Mouse (Mus musculus): Measurements from ENCODE around the gene Pask. TPM values are rescaled to one million over a fixed set of nuclear protein-coding genes. Genes with fewer than 3 reads are reported as not detected.
"Not testable (repeated sequence)": the region's sequence is repeated elsewhere in the genome, so short reads cannot be mapped to it uniquely, and the experiment has no call there.

Gene Pask
- total RNA-seq (2021), result 10 to 100 TPM; 11.4 to 15.9 TPM
- long read RNA-seq, experiment 1, full-length matches to known transcripts, result 1 of 2 reads
- long read RNA-seq, experiment 1, partial matches to known transcripts, result 0 of 2 reads
- long read RNA-seq, experiment 1, other reads (novel, unspliced or antisense), result 1 of 2 reads
- long read RNA-seq, experiment 2, partial matches to known transcripts, result 8 of 10 reads
- long read RNA-seq, experiment 2, other reads (novel, unspliced or antisense), result 1 of 10 reads

DNA sequence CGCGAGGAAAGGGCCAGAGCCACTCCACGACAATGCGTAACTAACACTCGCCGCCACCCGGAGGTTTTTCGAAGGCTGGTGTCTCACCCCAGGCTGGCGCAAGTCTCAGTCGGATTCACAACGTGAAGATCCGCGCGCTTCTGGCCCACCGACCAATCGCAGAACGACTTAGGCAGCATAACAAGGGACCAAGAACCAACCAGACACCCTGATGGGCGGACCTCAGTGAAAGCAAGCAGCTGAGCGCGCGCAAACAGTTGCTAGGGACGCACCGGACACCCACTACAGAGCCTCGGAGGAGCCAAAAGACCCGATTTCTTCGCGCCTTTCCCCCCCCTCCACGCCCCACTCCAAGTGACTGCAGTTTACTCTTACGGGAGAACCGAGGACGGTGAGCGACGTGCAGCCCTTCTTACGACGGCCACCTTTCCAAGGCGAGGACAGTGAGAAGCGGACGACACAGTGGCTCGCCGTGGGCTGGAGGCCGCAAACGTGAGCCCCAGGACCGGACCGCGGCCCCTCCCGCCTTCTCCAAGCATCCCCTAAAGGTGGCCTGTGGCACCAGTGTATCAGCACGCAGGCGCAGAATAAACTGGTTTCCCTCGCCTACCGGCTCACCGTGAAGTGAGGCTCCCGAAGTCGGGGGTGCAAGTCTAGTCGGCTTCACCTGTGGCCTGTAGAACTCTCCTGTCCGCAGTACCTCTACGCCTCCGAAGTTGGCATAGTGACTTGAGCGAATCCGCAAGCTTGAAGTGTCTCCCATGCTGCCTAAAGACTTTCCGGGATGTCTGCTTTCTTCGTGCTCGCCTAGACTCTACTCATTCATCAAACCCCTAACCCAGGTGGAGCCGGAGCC, at the start of gene Pask, which contains the start of gene Ppp1r7:
Pask (minus strand) TSS at position 835 of the 856 bp plus-strand sequence.
Ppp1r7 (plus strand) TSS at position 207 of the 856 bp plus-strand sequence.
- DNase-seq (ENCODE audit: low spot score in 2 of 2), result peak; percentile 84 to 85

DNA sequence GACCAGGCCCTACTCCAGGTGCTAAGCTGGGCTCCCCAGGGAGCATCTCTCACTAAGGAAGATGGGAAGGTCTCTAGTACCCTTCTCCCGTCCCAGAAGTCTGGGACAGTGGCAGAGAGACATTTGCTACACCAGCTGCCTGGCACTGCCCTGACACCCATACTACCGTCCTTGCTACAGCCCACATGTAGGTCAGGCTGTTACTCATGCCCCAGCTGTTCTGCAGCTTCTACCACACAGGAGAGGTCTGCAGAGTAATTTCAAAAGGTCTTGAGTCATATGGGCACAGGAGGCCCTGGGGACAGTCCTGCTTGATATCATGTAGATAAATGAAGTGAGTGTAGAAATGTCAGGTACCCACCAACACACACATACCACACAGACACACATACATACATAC, 45.6 kb upstream of the Pask start:
- DNase-seq (ENCODE audit: low spot score in 2 of 2), result no peak

- no peak for DNase-seq (ENCODE audit: low spot score in 2 of 2)
Observed at GRCm38 (mm10) chr1:93387198-93387597, 43.9 kb upstream of the Pask start.

DNA sequence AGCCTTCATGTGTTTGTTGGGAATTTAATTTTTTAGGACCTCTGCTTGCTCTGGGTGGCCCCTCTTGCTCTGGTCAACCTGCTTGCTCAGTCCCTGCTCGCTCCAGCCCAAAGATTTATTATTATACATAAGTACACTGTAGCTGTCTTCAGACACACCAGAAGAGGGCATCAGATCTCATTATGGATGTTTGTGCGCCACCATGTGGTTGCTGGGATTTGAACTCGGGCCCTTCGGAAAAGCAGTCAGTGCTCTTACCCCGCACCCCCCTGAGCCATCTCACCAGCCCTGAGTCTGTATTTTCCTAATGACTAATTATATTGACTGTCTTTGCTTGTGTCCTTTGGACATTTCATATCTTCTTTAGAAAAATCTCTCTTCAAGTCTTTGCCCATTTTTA, 35.8 kb upstream of the Pask start:
- DNase-seq (ENCODE audit: low spot score in 2 of 2), result no peak

DNA sequence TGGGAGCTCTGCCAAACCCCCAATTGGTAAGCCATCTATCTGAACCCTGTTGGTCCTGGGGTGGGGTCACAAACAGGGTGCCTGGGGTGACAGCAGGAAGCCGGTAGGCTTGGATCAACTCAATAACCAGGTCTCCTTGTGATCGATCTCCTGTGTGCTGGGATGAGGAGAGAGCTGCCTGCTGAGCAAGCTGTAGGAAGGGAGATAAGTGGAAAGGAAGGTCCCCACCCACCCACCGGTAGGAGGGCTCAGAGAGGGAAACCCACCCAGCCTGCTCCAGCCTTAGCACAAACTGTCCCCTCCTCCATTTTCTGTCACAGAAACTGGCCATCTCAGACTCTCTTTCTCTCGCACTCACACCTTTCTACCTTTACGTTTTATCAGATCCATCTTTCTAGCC, 34.0 kb upstream of the Pask start:
- no peak for DNase-seq (ENCODE audit: low spot score in 2 of 2)

DNA sequence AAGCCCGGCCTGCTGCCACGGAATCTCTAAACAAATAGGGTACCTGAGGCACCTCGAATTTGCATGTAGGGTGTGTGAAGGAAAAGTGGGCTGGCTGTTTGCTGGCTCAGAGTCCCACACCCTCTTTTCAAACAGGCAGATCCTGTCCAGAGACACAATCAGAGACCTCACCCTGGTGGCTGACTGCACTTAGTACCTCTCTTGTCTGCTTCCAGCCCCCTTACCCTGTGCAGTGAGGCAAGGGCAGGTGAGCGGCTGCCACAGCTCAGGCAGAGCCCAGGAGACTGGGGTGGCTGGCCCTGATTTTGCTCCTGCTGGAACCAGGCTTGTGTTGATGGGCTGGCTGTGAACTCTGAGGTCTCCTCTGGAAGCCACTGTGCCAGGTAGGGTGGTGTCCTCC, 30.4 kb upstream of the Pask start, which contains the start of gene Ano7:
Ano7 (plus strand) TSS at position 266 of the 400 bp plus-strand sequence.
- no peak for DNase-seq (ENCODE audit: low spot score in 2 of 2)

GRCm38 (mm10) chr1:93365641-93366040, 22.4 kb upstream of the Pask start:
- no peak for DNase-seq (ENCODE audit: low spot score in 2 of 2)

- DNase-seq (ENCODE audit: low spot score in 2 of 2), result no peak
Observed at GRCm38 (mm10) chr1:93362661-93363060, 19.4 kb upstream of the Pask start.

- no peak for DNase-seq (ENCODE audit: low spot score in 2 of 2)
Observed at GRCm38 (mm10) chr1:93352724-93353123, 9.4 kb upstream of the Pask start.

GRCm38 (mm10) chr1:93349701-93350100, 6.4 kb upstream of the Pask start:
- DNase-seq (ENCODE audit: low spot score in 2 of 2), result no peak

GRCm38 (mm10) chr1:93347176-93347575, 3.9 kb upstream of the Pask start:
- DNase-seq (ENCODE audit: low spot score in 2 of 2), result no peak

DNA sequence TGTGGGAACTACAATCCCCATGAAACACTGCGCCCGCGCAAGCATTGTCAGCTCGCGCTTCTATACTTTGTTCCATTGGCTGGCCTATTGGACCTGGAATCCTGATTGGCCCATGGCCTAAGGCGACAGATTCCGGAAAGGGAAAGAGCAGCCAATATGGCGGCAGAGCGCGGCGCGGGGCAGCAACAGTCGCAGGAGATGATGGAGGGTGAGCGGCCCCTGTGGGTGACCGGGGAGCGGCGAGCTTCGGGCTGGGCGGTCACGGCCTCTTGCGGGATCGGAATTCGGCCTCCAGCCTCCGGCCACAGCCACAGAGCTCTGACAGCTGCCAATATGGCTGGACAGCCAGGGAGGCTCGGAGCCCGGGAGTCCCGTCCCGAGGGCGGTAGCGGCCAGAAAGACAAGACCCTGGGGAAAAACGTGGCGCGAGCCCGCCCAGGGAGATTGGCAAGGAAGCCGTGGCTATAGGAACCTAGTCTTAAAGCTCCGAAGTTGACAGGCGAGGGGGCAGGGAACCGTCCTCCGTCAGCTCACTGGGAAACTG, 294 bp upstream of the Pask start:
- peak; percentile 73 to 87 for DNase-seq (ENCODE audit: low spot score in 2 of 2)

DNA sequence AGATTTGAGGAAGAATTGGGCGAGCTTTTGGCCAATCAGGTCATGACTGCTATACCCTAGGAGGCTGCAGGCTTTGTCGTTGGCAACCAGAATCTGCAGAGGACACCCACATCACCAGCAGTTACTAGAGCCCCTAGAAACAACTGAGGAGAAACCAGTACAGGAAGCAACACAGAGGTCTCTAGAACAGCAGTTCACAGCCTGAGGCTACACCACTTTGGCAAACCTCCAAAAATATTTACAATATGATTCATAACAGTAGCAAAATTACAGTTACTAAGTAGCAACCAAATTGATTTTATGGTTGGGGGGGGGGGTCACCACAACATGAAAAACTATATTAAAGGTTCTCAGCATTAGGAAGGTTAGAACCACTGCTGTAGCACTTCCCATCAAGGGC, 8.7 kb downstream of the Pask start:
- DNase-seq (ENCODE audit: low spot score in 2 of 2), result no peak

- DNase-seq (ENCODE audit: low spot score in 2 of 2), result no peak
Observed at GRCm38 (mm10) chr1:93326446-93326845, 16.8 kb downstream of the Pask start.

DNA sequence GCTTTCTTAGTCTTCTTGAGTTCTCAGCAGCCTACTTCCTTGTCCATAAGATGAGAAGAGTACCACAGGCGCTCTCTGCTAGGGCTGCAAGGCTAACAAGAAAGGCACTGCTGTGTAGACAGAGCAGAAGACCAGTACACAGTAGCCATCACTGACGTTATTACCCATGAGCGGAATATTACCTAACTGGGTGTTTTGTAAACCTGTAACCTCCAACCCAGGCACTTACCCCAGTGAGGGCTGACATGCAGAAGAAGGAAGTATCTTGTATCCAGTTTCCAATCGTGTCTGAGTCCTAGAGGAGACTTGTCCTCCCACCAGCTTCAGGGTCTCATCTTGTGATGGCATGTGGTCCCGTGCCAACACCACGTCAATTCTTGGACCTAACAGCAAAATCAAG, 19.3 kb downstream of the Pask start:
- DNase-seq (ENCODE audit: low spot score in 2 of 2), result no peak

- peak; percentile 45 to 49 for DNase-seq (ENCODE audit: low spot score in 2 of 2)
Observed at GRCm38 (mm10) chr1:93305581-93306337, 37.5 kb downstream of the Pask start, which contains the start of gene Mterf4. Gene Mterf4 (minus strand): TSS chr1:93305915.

- peak in 1 of 2 experiments; percentile 33 for DNase-seq (ENCODE audit: low spot score in 2 of 2)
Observed at GRCm38 (mm10) chr1:93300578-93300977, 42.7 kb downstream of the Pask start.

GRCm38 (mm10) chr1:93299791-93300190, 43.5 kb downstream of the Pask start:
- no peak for DNase-seq (ENCODE audit: low spot score in 2 of 2)

DNA sequence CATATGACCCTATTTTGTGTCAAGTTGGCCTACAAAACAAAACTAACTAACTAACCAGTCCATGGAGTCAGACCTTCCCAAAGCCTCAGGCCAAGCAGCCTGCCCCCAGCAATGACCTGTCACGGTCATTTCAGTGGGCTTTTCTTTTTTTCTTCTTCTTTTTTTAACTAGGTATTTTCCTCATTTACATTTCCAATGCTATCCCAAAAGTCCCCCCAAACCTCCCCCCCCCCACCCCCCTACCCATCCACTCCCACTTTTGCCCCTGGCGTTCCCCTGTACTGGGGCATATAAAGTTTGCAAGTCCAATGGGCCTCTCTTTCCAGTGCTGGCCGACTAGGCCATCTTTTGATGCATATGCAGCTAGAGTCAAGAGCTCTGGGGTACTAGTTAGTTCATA, 48.8 kb downstream of the Pask start:
- not testable (repeated sequence) for DNase-seq (ENCODE audit: low spot score in 2 of 2)

DNA sequence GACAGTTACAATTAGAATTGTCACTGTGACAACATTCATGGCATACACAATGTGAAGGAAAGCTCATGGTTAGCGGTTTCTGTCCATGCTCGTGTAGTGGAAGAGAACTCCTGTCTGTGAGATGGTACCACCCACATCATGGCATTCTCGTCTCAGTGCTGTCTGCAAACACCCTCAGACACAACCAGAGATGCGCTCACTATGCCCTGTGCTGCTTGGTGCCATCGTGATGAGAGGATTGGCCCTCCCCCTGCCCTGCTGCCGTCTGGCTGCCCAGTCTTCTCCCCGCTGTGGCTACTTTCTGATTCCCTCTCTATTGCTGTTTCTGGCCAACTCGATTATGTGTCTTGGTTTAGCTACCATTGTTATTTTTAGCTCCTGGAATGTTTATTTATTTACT, 51.3 kb downstream of the Pask start:
- DNase-seq (ENCODE audit: low spot score in 2 of 2), result no peak

- no peak for DNase-seq (ENCODE audit: low spot score in 2 of 2)
Observed at GRCm38 (mm10) chr1:93291591-93291990, 51.7 kb downstream of the Pask start.

Measured in adrenal gland, postnatal 4 days (tissue).